Mouse (Mus musculus): Measurements from ENCODE around the gene Adam26b.
"Not testable (repeated sequence)": the region's sequence is repeated elsewhere in the genome, so short reads cannot be mapped to it uniquely, and the experiment has no call there.

The Adam26b gene

DNA sequence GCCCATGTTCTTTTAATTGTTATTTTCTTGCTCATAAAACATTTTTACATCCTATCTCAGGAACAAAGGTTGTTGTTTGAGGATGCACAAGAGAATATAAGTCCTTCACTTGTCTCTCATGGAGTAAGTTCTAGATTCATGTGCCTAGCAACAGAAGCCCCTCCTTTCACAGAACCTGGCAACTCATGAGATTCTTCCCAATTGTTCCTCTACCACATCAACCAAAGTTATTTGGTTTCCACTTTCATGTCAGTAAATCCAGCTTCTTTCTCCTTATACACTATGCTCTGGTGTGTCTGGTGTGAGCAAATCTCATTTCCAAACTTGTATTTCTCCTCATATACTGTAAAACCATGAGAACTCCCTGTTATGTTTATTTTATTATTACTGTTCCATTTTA lies at the start of gene Adam26b:
Adam26b (minus strand) TSS at position 101 of the 400 bp plus-strand sequence.
- DNase-seq (ENCODE audit: low read depth, low spot score): not testable (repeated sequence)

DNA sequence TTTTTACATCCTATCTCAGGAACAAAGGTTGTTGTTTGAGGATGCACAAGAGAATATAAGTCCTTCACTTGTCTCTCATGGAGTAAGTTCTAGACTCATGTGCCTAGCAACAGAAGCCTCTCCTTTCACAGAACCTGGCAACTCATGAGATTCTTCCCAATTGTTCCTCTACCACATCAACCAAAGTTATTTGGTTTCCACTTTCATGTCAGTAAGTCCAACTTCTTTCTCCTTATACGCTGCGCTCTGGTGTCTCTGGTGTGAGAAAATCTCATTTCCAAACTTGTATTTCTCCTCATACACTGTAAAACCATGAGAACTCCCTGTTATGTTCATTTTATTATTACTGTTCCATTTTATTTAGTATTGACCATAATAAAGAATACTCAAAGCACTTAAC lies 48.7 kb upstream of the Adam26b start, which contains the start of gene Adam26a:
Adam26a (minus strand) TSS at position 101 of the 400 bp plus-strand sequence.
- not testable (repeated sequence) for DNase-seq (ENCODE audit: low read depth, low spot score)
